Mouse (Mus musculus) kidney, adult 11 months (tissue): ENCODE data around the gene Pdxdc1.
A peak's percentile ranks its signal among the peaks of the same experiment; 100 is the strongest.

Source experiments
- DNase-seq: peaks from one replicate; pipeline ENCODE4 v3.0.0; 2022

The Pdxdc1 gene

GRCm38 (mm10) chr16:13902888-13903483 lies at the start of gene Pdxdc1, which contains the start of gene Mpv17l:
Gene Pdxdc1, minus strand, starts transcription at chr16:13903131.
Gene Mpv17l, plus strand, starts transcription at chr16:13903161.
- DNase-seq: peak; percentile 97

GRCm38 (mm10) chr16:13951245-13951644 lies 48.3 kb upstream of the Pdxdc1 start:
- no peak for DNase-seq

- no peak for DNase-seq
Measured at GRCm38 (mm10) chr16:13946306-13946705, 43.4 kb upstream of the Pdxdc1 start.

- DNase-seq: no peak
Measured at GRCm38 (mm10) chr16:13945153-13945552, 42.2 kb upstream of the Pdxdc1 start.

- DNase-seq: no peak
Measured at GRCm38 (mm10) chr16:13944752-13945151, 41.8 kb upstream of the Pdxdc1 start.

- no peak for DNase-seq
Measured at GRCm38 (mm10) chr16:13944178-13944577, 41.2 kb upstream of the Pdxdc1 start.

- no peak for DNase-seq
Measured at GRCm38 (mm10) chr16:13940847-13941395, 38.0 kb upstream of the Pdxdc1 start.

GRCm38 (mm10) chr16:13940139-13940846 lies 37.4 kb upstream of the Pdxdc1 start:
- peak; percentile 89 for DNase-seq

- peak; percentile 58 for DNase-seq
Measured at GRCm38 (mm10) chr16:13927456-13928075, 24.6 kb upstream of the Pdxdc1 start.

- peak; percentile 65 for DNase-seq
Measured at GRCm38 (mm10) chr16:13922966-13923365, 20.0 kb upstream of the Pdxdc1 start.

GRCm38 (mm10) chr16:13922499-13922898 lies 19.6 kb upstream of the Pdxdc1 start:
- peak; percentile 35 for DNase-seq

- no peak for DNase-seq
Measured at GRCm38 (mm10) chr16:13921781-13922180, 18.9 kb upstream of the Pdxdc1 start.

- DNase-seq: peak; percentile 34
Measured at GRCm38 (mm10) chr16:13921063-13921462, 18.1 kb upstream of the Pdxdc1 start.

GRCm38 (mm10) chr16:13920093-13920492 lies 17.2 kb upstream of the Pdxdc1 start:
- DNase-seq: no peak

- DNase-seq: no peak
Measured at GRCm38 (mm10) chr16:13907297-13907696, 4.4 kb upstream of the Pdxdc1 start.

- DNase-seq: no peak
Measured at GRCm38 (mm10) chr16:13903488-13903887, 557 bp upstream of the Pdxdc1 start.

GRCm38 (mm10) chr16:13902397-13902831 lies 517 bp downstream of the Pdxdc1 start:
- DNase-seq: no peak

GRCm38 (mm10) chr16:13898981-13899380 lies 4.0 kb downstream of the Pdxdc1 start:
- DNase-seq: no peak

- no peak for DNase-seq
Measured at GRCm38 (mm10) chr16:13896357-13896756, 6.6 kb downstream of the Pdxdc1 start.

- DNase-seq: no peak
Measured at GRCm38 (mm10) chr16:13895740-13896139, 7.2 kb downstream of the Pdxdc1 start.

- no peak for DNase-seq
Measured at GRCm38 (mm10) chr16:13894097-13894496, 8.8 kb downstream of the Pdxdc1 start.

- DNase-seq: no peak
Measured at GRCm38 (mm10) chr16:13892850-13893249, 10.1 kb downstream of the Pdxdc1 start.

- no peak for DNase-seq
Measured at GRCm38 (mm10) chr16:13890449-13890848, 12.5 kb downstream of the Pdxdc1 start.
